Mouse (Mus musculus): ENCODE measurements at regions not wholly inside any gene's neighbourhood (a gene's known extent, or its start where the extent isn't known, plus 50 kb on each side); places are given as distances from the start of the nearest gene placed in this dataset.

- Histone ChIP-seq H3K27ac (no peak overlapping the region), H3K36me3 (ENCODE audit: insufficient read depth, low read length) (no peaks in the 10 kb centered on the region), H3K4me3 (replicated peaks; ENCODE audit: low read depth, low read length) (no peak overlapping the region), H3K4me2 (ENCODE audit: low read length) (no peak overlapping the region), H3K4me1 (replicated peaks; ENCODE audit: insufficient read depth, low read length) (no peaks in the 10 kb centered on the region), H3K9ac (ENCODE audit: low read depth, low read length) (no peak overlapping the region), H3K9me3 (replicated peaks; ENCODE audit: low read length) (no peaks in the 10 kb centered on the region), H3K27me3 (ENCODE audit: insufficient read depth, low read length) (no peaks in the 10 kb centered on the region)
- ATAC-seq (replicated peaks; ENCODE audit: low FRiP score, low read depth) (no peak), DNase-seq (ENCODE audit: low spot score) (no peak)
- no peak for TF ChIP-seq CTCF (IDR thresholded peaks at IDR 0.05; ENCODE audit: low read depth)
- 83% methylated on average over 1 of the region's 1 CpGs for WGBS
These were observed 62.6 kb upstream of the Ift57 start for GRCm38 (mm10) chr16:49636467-49636866.

- Histone ChIP-seq H3K4me1 (replicated peaks; ENCODE audit: insufficient read depth, low read length) (no peaks in the 10 kb centered on the region), H3K36me3 (ENCODE audit: insufficient read depth, low read length) (no peaks in the 10 kb centered on the region), H3K4me2 (ENCODE audit: low read length) (no peak overlapping the region), H3K27me3 (ENCODE audit: insufficient read depth, low read length) (no peaks in the 10 kb centered on the region), H3K9me3 (replicated peaks; ENCODE audit: low read length) (no peaks in the 10 kb centered on the region), H3K4me3 (replicated peaks; ENCODE audit: low read depth, low read length) (no peak overlapping the region), H3K27ac (no peak overlapping the region), H3K9ac (ENCODE audit: low read depth, low read length) (no peak overlapping the region)
- TF ChIP-seq CTCF (IDR thresholded peaks at IDR 0.05; ENCODE audit: low read depth): no peak
- DNase-seq (ENCODE audit: low spot score) (no peak), ATAC-seq (replicated peaks; ENCODE audit: low FRiP score, low read depth) (no peak)
- 60% methylated on average over 1 of the region's 1 CpGs for WGBS
These were observed 56.3 kb upstream of the Ift57 start for GRCm38 (mm10) chr16:49642696-49643095.

- no peak for TF ChIP-seq CTCF (IDR thresholded peaks at IDR 0.05; ENCODE audit: low read depth)
- 88% methylated on average over 1 of the region's 1 CpGs for WGBS
These were observed 54.6 kb upstream of the Ift57 start for GRCm38 (mm10) chr16:49644416-49644815.

GRCm38 (mm10) chr16:49646479-49646878 is 52.6 kb upstream of the Ift57 start:
- no peaks in the 10 kb centered on the region for H3K9me3 ChIP-seq (replicated peaks; ENCODE audit: low read length)
- H3K4me2 ChIP-seq (ENCODE audit: low read length): no peak overlapping the region
- no peak for DNase-seq (ENCODE audit: low spot score)
- no peak for ATAC-seq (replicated peaks; ENCODE audit: low FRiP score, low read depth)
- H3K9ac ChIP-seq (ENCODE audit: low read depth, low read length): no peak overlapping the region
- H3K4me3 ChIP-seq (replicated peaks; ENCODE audit: low read depth, low read length): no peak overlapping the region
- no peak overlapping the region for H3K27ac ChIP-seq
- no peaks in the 10 kb centered on the region for H3K4me1 ChIP-seq (replicated peaks; ENCODE audit: insufficient read depth, low read length)
- H3K36me3 ChIP-seq (ENCODE audit: insufficient read depth, low read length): no peaks in the 10 kb centered on the region
- H3K27me3 ChIP-seq (ENCODE audit: insufficient read depth, low read length): no peaks in the 10 kb centered on the region
- no peak; the same call in 1 of the 2 replicates for TF ChIP-seq CTCF (IDR thresholded peaks at IDR 0.05; ENCODE audit: low read depth)

More at GRCm38 (mm10) chr16:49644416-49644815, 54.6 kb upstream of the Ift57 start:
- Histone ChIP-seq H3K9me3 (replicated peaks; ENCODE audit: low read length) (no peaks in the 10 kb centered on the region), H3K36me3 (ENCODE audit: insufficient read depth, low read length) (no peaks in the 10 kb centered on the region), H3K4me1 (replicated peaks; ENCODE audit: insufficient read depth, low read length) (no peaks in the 10 kb centered on the region), H3K9ac (ENCODE audit: low read depth, low read length) (no peak overlapping the region), H3K27me3 (ENCODE audit: insufficient read depth, low read length) (no peaks in the 10 kb centered on the region), H3K4me2 (ENCODE audit: low read length) (no peak overlapping the region), H3K4me3 (replicated peaks; ENCODE audit: low read depth, low read length) (no peak overlapping the region), H3K27ac (no peak overlapping the region)
- DNase-seq (ENCODE audit: low spot score) (peak; percentile 8), ATAC-seq (replicated peaks; ENCODE audit: low FRiP score, low read depth) (0 out of 2 replicates have a peak, but pooled peaks have one; percentile 25)
